Mouse (Mus musculus): Measurements from ENCODE around the gene Nup93.

DNA sequence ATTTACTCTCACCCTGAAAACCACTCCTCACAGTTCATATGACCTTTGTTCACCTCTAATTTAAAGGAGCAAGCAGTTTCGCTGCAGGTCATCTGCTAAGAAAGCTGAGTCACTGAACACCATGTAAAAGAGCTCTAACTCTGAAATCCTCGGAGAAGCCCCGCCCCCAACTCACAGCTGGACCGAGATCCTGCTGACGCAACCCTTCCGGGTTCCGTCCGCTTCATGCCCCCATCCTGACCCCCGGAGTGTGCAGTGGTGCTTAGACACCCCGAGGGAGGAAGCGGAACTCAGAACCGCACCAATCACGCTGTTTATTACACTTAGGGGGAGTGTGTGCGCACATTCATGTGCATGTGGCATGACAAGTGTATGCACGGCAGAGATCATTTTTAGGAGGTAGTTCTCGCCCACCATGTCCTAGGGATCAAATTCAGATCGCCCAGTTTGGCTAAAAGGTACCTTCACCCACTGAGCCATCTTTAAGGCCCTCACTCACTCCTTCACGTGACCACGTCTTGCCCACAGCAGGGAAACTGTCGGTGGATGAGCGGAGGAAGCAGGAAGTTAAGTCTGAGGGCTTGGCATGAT is 23.2 kb upstream of the Nup93 start:
- TF ChIP-seq POLR2A (IDR thresholded peaks at IDR 0.05; ENCODE audit: extremely low read depth, insufficient read depth, low read length) (no peak), CTCF (IDR thresholded peaks at IDR 0.05; ENCODE audit: low read depth, low read length) (no peak)
